Mouse (Mus musculus): ENCODE data around the gene Ager.

- TF ChIP-seq GATA2 (IDR thresholded peaks at IDR 0.05; ENCODE audit: borderline replicate concordance, low read depth, low read length) (no peak), CTCF (IDR thresholded peaks at IDR 0.05; ENCODE audit: low read depth, low read length) (no peak)
Observed at GRCm38 (mm10) chr17:34626062-34626772, 28.6 kb downstream of the Ager start.
